Mouse (Mus musculus) CH12.LX (cell line): ENCODE measurements around the gene Rab3d.

Experiments used
- CTCF ChIP-seq, 2 experiments: IDR thresholded peaks in 1 of 2; conservative IDR thresholded peaks in 1 of 2; 2 replicates each; pipeline ENCODE4 v1.5.1; 2011 to 2012; ENCODE audit warnings: low read depth in 2 of 2, low read length in 2 of 2, improper control_type of control experiment in 1 of 2, inconsistent platforms in 1 of 2, mild to moderate bottlenecking in 1 of 2, moderate library complexity in 1 of 2
- EP300 ChIP-seq: IDR thresholded peaks from 2 replicates; pipeline ENCODE4 v1.6.1; 2011; ENCODE audit warnings: low read length, improper control_type of control experiment
- GABPA ChIP-seq: IDR thresholded peaks from 2 replicates; pipeline ENCODE4 v1.6.1; 2012; ENCODE audit warnings: low read depth, low read length, improper control_type of control experiment, inconsistent platforms; ENCODE audit not compliant: insufficient replicate concordance
- KAT2A ChIP-seq: IDR thresholded peaks from 2 replicates; pipeline ENCODE4 v1.6.1; 2012; ENCODE audit warnings: low read length, improper control_type of control experiment, inconsistent platforms; ENCODE audit not compliant: insufficient replicate concordance
- MAX ChIP-seq: IDR thresholded peaks from 2 replicates; pipeline ENCODE4 v1.6.1; 2011; ENCODE audit warnings: low read length, improper control_type of control experiment
- MAZ ChIP-seq: IDR thresholded peaks from 2 replicates; pipeline ENCODE4 v1.6.1; 2012; ENCODE audit warnings: low read depth, mild to moderate bottlenecking, inconsistent platforms, low read length, improper control_type of control experiment, moderate library complexity
- MYC ChIP-seq: IDR thresholded peaks from 2 replicates; pipeline ENCODE4 v1.6.1; 2011; ENCODE audit warnings: low read depth, mild to moderate bottlenecking, improper control_type of control experiment, low read length
- POLR2A ChIP-seq: IDR thresholded peaks from 2 replicates; pipeline ENCODE4 v1.6.1; 2011; ENCODE audit warnings: low read depth, mild to moderate bottlenecking, improper control_type of control experiment, low read length
- RAD21 ChIP-seq: IDR thresholded peaks from 2 replicates; pipeline ENCODE4 v1.6.1; 2011; ENCODE audit warnings: low read depth, mild to moderate bottlenecking, low read length, improper control_type of control experiment, moderate library complexity
- RCOR1 ChIP-seq: conservative IDR thresholded peaks from 2 replicates; pipeline ENCODE4 v1.6.1; 2012; ENCODE audit warnings: low read depth, mild to moderate bottlenecking, inconsistent platforms, low read length, improper control_type of control experiment
- SMC3 ChIP-seq: IDR thresholded peaks from 2 replicates; pipeline ENCODE4 v1.6.1; 2011; ENCODE audit warnings: low read depth, low read length, improper control_type of control experiment
- USF1 ChIP-seq: IDR thresholded peaks from 2 replicates; pipeline ENCODE4 v1.6.1; 2014; ENCODE audit warnings: low read depth, mild to moderate bottlenecking, inconsistent platforms, low read length, improper control_type of control experiment
- ZNF384 ChIP-seq: IDR thresholded peaks from 2 replicates; pipeline ENCODE4 v1.6.1; 2012; ENCODE audit warnings: low read depth, low read length, improper control_type of control experiment, inconsistent platforms

GRCm38 (mm10) chr9:21872204-21872603, 45.8 kb downstream of the Rab3d start:
- TF ChIP-seq GABPA: no peak
- no peak for TF ChIP-seq ZNF384
- no peak for TF ChIP-seq CTCF (conservative IDR thresholded peaks at IDR 0.05 in 1 of 2, IDR thresholded peaks at IDR 0.05 in 1 of 2; ENCODE audit: low read depth in 2 of 2, low read length in 2 of 2)
- no peak for TF ChIP-seq POLR2A
- no peak for TF ChIP-seq MAX
- TF ChIP-seq MAZ: no peak
- TF ChIP-seq USF1: no peak
- no peak for TF ChIP-seq RAD21
- no peak for TF ChIP-seq KAT2A
- TF ChIP-seq MYC: no peak
- no peak for TF ChIP-seq SMC3
- TF ChIP-seq EP300: no peak
- no peak for TF ChIP-seq RCOR1
